ENCODE assay signal across 9 mouse cellular contexts in the genomic region with DNA sequence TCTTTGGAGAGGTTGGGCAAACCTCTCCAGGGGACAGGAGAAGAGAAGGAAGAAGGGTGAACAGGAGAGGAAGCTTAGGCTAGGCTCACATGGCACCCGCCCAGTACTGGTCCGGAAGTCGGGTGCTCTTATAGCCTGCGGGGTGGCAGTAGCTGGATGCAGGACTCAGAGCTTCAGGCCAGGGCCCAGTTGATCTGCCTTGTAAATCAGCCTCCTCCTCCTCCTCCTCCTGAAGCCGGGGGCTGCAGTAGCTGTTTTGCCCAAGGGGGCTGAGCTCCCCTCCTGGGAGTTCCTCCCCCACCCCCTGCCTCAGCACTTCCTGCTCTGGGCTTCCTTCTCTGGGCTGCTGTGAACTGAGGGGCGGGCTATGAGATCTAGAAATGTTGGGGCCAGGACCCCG. TPM values are rescaled to one million over a fixed set of nuclear protein-coding genes. Genes with fewer than 3 reads are reported as not detected.
A peak's percentile ranks its signal among the peaks of the same experiment; 100 is the strongest.
DNase-seq lines count a peak whose midpoint lies in the region; ATAC-seq lines count a peak whose summit lies in the region.
"Had no signal": no experiment of that assay in that cellular context is flagged by ENCODE, and none has a peak within 500 bp of the region (broad histone marks: within the 10 kb centered on the region; RNA-seq: fewer than 3 reads in every experiment).

Gene Plcb2, minus strand, starts transcription at position 102 of the 400 bp plus-strand sequence.

- DNase-seq in heart, postnatal 36 days, result no peak
- peak; percentile 78 to 80 for DNase-seq in spleen, postnatal 36 days (ENCODE audit: low spot score in 2 of 2)
- DNase-seq in left cerebral cortex, postnatal 25 days (ENCODE audit: low spot score in 2 of 2), result no peak
- no peak for DNase-seq in left cerebral cortex, adult 8-10 months (ENCODE audit: low spot score in 2 of 2)

- peak within 1 kb of the TSS; percentile 21 for H3K4me2 ChIP-seq in heart, embryonic 15.5 days
- peak within 1 kb of the TSS; percentile 48 for H3K4me2 ChIP-seq in liver, embryonic 12.5 days

- H3K9me3 ChIP-seq in heart, embryonic 15.5 days (replicated peaks), result no peaks in the 10 kb centered on the region
- H3K9me3 ChIP-seq in liver, embryonic 12.5 days (replicated peaks), result no peaks in the 10 kb centered on the region

- peak within 1 kb of the TSS; percentile 37; the same call in 1 of the 2 replicates for H3K9ac ChIP-seq in heart, embryonic 15.5 days
- H3K9ac ChIP-seq in liver, embryonic 12.5 days, result no peak within 1 kb of the TSS

- intact Hi-C loops in heart, postnatal 36 days (cut with DNase I), result no loop called here
- intact Hi-C loops in left cerebral cortex, postnatal 25 days (cut with DNase I), result no loop called here

- H3K27ac ChIP-seq in heart, embryonic 15.5 days, result peak within 1 kb of the TSS; percentile 21
- H3K27ac ChIP-seq in brown adipose tissue, adult 24 weeks (replicated peaks; ENCODE audit: low read depth, low read length), result no peak within 1 kb of the TSS
- H3K27ac ChIP-seq in liver, embryonic 12.5 days, result peak within 1 kb of the TSS; percentile 55

- H3K4me3 ChIP-seq in heart, embryonic 15.5 days, result peak within 1 kb of the TSS; percentile 2; the same call in 1 of the 2 replicates
- peak within 1 kb of the TSS; percentile 34 for H3K4me3 ChIP-seq in brown adipose tissue, adult 24 weeks (ENCODE audit: insufficient read depth, low read depth, low read length)
- H3K4me3 ChIP-seq in liver, embryonic 12.5 days, result peak within 1 kb of the TSS; percentile 29

- 18% methylated on average over 7 of the region's 7 CpGs for WGBS in heart, embryonic 15.5 days
- 4% methylated on average over 7 of the region's 7 CpGs for WGBS in liver, embryonic 12.5 days (ENCODE audit: insufficient replicate concordance)

- H3K27me3 ChIP-seq in heart, embryonic 15.5 days, result 0 out of 2 replicates have a peak, but pooled peaks cover 8% of the 10 kb centered on the region
- peaks cover 71% of the 10 kb centered on the region for H3K27me3 ChIP-seq in liver, embryonic 12.5 days (replicated peaks)

- peaks cover 37% of the 10 kb centered on the region for H3K4me1 ChIP-seq in heart, embryonic 15.5 days (replicated peaks)
- no peaks in the 10 kb centered on the region for H3K4me1 ChIP-seq in brown adipose tissue, adult 24 weeks (ENCODE audit: control insufficient read depth, insufficient read depth, insufficient read length, low read length)
- peaks cover 36% of the 10 kb centered on the region for H3K4me1 ChIP-seq in liver, embryonic 12.5 days

- peak; percentile 8; the same call in 1 of the 2 replicates for ATAC-seq in heart, embryonic 15.5 days (replicated peaks; ENCODE audit: insufficient number of reproducible peaks, insufficient read depth, low FRiP score, low read depth)
- peak; percentile 39; the same call in 1 of the 2 replicates for ATAC-seq in liver, embryonic 12.5 days
- no peak for ATAC-seq in cerebellum, adult (ENCODE audit: insufficient number of reproducible peaks, low FRiP score, low TSS enrichment)
- ATAC-seq: Patski had no signal

- no peaks in the 10 kb centered on the region for H3K36me3 ChIP-seq in heart, embryonic 15.5 days
- no peaks in the 10 kb centered on the region for H3K36me3 ChIP-seq in liver, embryonic 12.5 days

RNA-seq across cellular contexts. Expression of gene Plcb2, which starts in this region (rescaled TPM):
- 3.2 and 3.8 TPM in 2 replicates for polyA plus RNA-seq in heart, embryonic 15.5 days (2015; fragmentation: Nextera tagmentation; extraction: Ambion mirVana)
- 1 to 10 TPM; 1.9 to 2.7 TPM for total RNA-seq in heart, postnatal 36 days (2021)
- 0.67 and 0.71 TPM in 2 replicates for polyA plus RNA-seq in brown adipose tissue, adult 24 weeks (2012; ENCODE audit: insufficient read depth, insufficient read length, missing spikeins)
- 2.5 and 2.6 TPM in 2 replicates for polyA plus RNA-seq in liver, embryonic 12.5 days (2016; fragmentation: Nextera tagmentation; extraction: Ambion mirVana)
- 1 to 10 TPM; 2.1 to 2.6 TPM for total RNA-seq in left cerebral cortex, postnatal 25 days (2021)
- 1 to 10 TPM; 2.9 to 5.7 (median 4.3) TPM for total RNA-seq in left cerebral cortex, adult 8-10 months (2022)

Comparison
In these comparisons a context has a peak if more than half of its experiments do, and no peak if none do; other contexts are left out.
1. DNase-seq: peak in spleen, postnatal 36 days (2 of 2); none in heart, postnatal 36 days (0 of 2), left cerebral cortex, postnatal 25 days (0 of 2) and left cerebral cortex, adult 8-10 months (0 of 2).
2. Peak in every context shown above with its lines, with median percentiles within 50 percentile points of each other: H3K4me3 ChIP-seq.